Mouse (Mus musculus) neural tube, postnatal 0 days (tissue): Measurements from ENCODE around the gene Vps4a. TPM values are rescaled to one million over a fixed set of nuclear protein-coding genes. Genes with fewer than 3 reads are reported as not detected.

Experiments used
- polyA plus RNA-seq: library from polyadenylated mRNA; unstranded; fragments of >200 nt; fragmentation: Nextera tagmentation; extraction: Ambion mirVana; gene quantifications from 2 replicates; pipeline ENCODE4 v1.2.1, GENCODE M21; 2015

Vps4a gene
- 142 and 146 TPM in 2 replicates for polyA plus RNA-seq

DNA sequence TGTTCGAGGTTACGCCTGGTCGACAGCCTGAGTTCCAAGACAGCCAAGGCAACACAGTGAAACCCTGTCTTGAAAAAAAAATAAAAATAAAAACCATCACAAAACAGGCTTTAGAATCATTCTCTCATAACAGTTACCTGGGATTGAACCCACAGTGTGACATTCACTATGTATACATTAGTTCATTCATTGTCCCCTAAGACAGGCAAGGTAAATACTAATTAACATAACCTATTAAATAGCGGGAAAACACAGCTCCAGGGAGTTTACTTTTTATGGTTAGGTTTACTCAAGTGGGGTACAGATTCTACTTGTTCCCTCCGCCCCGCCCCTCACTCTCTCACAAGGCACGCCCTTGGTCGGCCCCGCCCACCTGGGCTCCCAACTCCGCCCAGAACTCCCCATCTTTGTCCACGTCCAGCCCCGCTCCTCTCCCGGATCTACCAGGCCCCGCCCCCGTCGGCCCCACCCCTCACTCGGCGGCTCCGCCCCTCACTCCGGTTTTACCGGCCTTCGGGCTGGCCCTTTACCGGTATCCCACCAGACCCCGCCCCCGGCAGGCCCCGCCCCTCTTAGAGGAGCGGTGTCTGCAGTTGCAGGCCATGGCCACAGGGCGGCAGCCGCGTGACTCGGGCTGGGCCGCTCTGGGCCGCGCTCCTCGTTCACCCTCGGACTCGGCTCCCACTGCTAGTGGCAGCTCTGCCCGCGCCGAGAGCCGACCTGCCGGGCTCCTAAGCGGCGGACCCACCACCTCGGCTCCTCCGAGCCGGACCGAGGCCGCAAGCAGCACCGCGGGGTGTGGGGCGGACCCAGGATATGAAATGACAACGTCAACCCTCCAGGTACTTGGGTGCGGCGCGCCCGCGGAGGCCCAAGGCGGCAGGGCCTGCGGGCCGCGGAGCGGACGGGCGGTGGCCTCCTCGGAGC lies at the start of gene Vps4a:
TSS of gene Vps4a (plus strand) at position 573 of the 927 bp plus-strand sequence.

DNA sequence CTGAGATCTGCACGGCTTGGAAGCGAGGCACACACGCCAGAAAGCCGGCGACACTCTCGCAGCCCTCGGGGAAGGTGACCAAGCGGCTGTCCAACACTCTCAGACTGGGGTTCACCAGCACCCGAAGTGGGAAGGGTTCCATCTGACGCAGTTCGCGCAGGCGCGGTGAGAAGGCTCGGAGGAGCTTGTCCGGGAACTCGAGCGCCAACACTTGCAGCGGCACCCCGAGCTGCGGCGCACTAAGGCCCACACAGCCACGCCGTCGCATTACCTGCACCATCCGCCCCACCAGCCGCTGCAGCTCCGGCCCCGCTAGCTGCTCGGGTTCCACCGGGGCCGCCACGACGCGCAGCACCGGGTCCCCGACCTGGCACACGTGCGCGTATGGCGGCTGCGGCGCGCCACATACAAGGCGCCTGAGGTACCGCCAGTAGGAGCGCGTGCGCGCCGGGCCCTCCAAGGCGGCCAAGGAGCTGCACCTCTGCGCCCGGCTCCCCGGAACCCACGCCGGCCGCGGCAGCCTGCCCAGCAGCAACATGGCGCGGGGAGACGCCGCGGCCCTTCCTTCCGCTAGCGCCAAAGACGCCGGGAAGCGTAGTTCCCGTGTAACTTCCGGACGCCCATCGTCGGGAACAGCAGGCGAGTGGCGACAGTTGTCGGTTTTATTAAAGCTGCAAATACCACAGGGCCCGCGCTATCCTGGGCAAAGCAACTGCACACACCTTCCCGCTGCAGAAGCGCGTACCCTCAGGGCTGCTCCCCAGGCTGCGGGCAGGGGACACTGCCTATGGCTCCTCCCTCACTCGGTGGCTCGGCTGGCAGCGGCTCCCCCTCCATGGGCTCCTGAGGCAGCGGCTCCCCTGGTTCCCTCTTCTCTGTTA lies 17.3 kb downstream of the Vps4a start, which contains the start of gene Pdf:
TSS of gene Pdf (minus strand) at position 554 of the 881 bp plus-strand sequence.

DNA sequence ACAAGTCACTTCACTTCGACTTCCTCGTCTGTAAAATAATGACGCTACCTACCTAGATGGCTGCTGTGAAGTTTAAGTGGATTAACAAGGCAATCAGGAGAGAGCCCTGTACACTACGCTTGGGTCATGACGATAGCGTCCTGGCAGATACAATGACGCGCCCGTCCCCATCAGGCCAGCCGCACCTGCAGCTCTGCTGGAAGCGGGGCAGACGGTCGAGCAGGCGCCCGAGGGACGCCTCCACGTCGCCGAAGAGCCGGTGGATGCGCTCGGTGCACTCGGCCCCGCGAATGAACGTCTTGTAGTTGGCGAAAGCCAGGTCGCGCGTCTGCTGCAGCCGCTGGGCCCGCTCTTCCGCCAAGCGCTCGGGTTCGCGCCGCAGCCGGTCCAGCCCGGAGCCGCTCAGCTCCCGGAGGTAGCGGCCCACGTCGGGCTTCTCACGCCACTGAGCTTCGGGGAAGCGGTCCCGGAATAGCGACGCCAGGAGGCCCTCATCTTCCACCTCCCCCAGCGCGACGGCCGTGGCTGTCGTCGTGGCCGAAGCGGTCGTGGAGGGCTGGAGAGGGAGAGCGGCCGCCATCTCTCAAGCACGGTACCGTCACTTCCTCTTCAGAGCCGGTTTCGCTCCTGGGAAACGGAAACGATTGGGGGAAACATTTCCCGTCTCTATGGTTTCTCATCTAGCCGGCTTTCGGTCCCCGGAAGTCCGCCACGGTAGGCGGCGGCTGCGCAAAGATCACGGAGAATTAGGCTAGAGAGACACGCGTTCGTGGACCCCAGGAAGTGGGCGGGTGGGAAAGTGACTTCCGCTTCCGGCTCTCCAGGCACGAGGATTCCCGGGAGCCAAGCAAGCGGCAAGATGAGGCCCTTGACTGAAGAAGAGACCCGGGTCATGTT lies 25.3 kb downstream of the Vps4a start, which contains the start of the genes Cog8 and Nip7:
TSS of gene Cog8 (minus strand) at position 614 of the 897 bp plus-strand sequence.
TSS of gene Nip7 (plus strand) at position 802 of the 897 bp plus-strand sequence.

DNA sequence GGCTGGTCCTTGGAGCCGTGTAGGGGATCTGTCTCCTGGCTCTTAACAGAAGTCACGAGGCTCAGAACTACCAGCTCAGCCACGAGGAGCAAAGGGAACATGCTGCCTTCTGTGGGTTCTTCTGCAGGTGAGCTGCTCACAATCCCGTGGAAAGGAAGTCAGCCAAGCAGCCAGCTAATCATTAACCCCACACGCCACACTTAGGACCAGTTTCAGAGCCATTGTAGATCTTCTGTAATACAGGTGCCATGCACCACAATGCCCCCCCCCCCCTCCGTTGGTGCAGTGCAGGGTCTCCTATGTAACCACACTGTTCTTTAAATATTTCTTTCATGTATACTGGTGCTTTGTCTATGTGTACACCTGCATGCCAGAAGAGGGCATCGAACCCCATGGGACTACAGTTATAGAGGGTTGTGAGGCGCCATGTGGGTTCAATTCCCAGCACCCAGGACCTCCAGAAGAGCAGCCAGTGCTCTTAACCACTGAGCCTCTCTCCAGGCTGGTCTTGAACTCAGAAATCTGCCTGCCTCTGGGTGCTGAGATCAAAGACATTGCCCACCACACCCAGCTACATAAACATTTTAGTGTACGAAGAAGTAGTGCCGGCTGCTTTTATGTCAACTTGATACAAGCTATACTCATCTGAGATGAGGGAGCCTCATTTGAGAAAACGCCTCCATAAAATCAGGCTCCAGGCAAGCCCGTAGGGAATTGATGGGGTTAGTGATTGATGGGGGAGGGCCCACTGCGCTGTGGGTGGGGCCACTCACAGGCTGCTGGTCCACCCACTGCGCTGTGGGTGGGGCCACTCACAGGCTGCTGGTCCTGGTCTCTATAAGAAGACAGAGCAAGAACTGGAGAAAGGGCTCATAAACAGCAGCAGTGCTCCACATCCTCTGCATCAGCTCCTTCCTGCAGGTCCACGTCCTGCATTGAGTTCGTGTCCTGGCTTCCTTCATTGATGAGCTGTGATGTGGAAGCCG lies 34.8 kb downstream of the Vps4a start, which contains the start of gene Tmed6:
TSS of gene Tmed6 (minus strand) at position 134 of the 986 bp plus-strand sequence.

Other genes starting within 250 kb of the Vps4a start
- gene Has3, start 161.0 kb upstream of the Vps4a start, polyA plus RNA-seq, result 1.3 and 1.7 TPM in 2 replicates
- 29.1 and 30.1 TPM in 2 replicates for gene Utp4, start 137.6 kb upstream of the Vps4a start, polyA plus RNA-seq
- gene Sntb2, start 95.5 kb upstream of the Vps4a start, polyA plus RNA-seq, result 6.0 and 6.5 TPM in 2 replicates
- gene Pdf, start 17.4 kb downstream of the Vps4a start, polyA plus RNA-seq, result 46.5 and 49.7 TPM in 2 replicates
- gene Cog8, start 25.5 kb downstream of the Vps4a start, polyA plus RNA-seq, result 31.8 and 36.2 TPM in 2 replicates
- gene Nip7, start 25.7 kb downstream of the Vps4a start, polyA plus RNA-seq, result 55.9 and 56.1 TPM in 2 replicates
- gene Tmed6, start 34.4 kb downstream of the Vps4a start, polyA plus RNA-seq, result not detected in 2 replicates
- 23.1 and 23.2 TPM in 2 replicates for gene Terf2, start 65.3 kb downstream of the Vps4a start, polyA plus RNA-seq
- 65.2 and 68.6 TPM in 2 replicates for gene Cyb5b, start 119.4 kb downstream of the Vps4a start, polyA plus RNA-seq